ENCODE assay signal across 12 mouse cellular contexts in the genomic region with DNA sequence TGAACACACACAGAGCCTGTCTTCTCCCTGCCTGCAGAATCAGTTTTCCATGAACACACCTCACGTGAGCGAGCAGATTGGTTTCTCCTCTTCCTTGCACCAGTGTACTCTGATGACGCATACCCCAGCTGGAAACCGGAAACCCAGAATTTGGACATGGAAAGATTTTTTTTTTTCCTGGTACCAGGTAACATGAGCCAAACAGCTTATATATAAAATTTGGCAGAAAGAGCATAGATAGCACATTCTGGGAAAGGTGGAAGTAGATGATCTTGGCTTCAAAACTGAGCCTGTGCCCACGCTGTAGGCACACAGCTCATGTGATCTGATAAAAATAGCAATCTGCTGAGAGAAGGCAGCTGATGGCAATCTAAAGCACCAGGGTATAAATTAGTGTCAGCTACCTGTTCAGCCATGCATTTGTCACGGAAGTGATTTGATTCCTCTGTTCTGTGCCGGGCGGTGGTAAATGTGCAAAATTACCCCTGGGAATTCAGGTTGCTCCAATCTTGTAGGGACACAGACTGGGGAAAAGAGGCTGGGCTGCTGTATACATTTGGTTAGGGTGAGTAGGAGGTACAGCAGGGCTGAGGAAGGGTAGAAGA. TPM values are rescaled to one million over a fixed set of nuclear protein-coding genes. Genes with fewer than 3 reads are reported as not detected.
DNase-seq lines count a peak whose midpoint lies in the region; ATAC-seq and TF ChIP-seq lines count a peak whose summit lies in the region.
"Had no signal": no experiment of that assay in that cellular context is flagged by ENCODE, and none has a peak within 500 bp of the region (broad histone marks: within the 10 kb centered on the region; RNA-seq: fewer than 3 reads in every experiment).

No protein-coding gene starts in this region.

- no peaks in the 10 kb centered on the region for H3K36me3 ChIP-seq in embryonic facial prominence, embryonic 12.5 days
- H3K36me3 ChIP-seq in embryonic facial prominence, embryonic 10.5 days (replicated peaks) = no peaks in the 10 kb centered on the region
- no peaks in the 10 kb centered on the region for H3K36me3 ChIP-seq in hindbrain, postnatal 0 days (ENCODE audit: insufficient read depth, low read length)
- H3K36me3 ChIP-seq: embryonic facial prominence, embryonic 15.5 days had no signal

- peaks cover 3% of the 10 kb centered on the region; the same call in 1 of the 2 replicates for H3K4me1 ChIP-seq in embryonic facial prominence, embryonic 12.5 days
- no peaks in the 10 kb centered on the region for H3K4me1 ChIP-seq in embryonic facial prominence, embryonic 10.5 days
- no peaks in the 10 kb centered on the region for H3K4me1 ChIP-seq in hindbrain, postnatal 0 days (ENCODE audit: insufficient read depth, low read length)
- H3K4me1 ChIP-seq: embryonic facial prominence, embryonic 15.5 days had no signal

- peak; percentile 60; the same call in 1 of the 2 replicates for ATAC-seq in embryonic facial prominence, embryonic 12.5 days (ENCODE audit: insufficient number of reproducible peaks, insufficient read depth, low FRiP score, low TSS enrichment)
- peak; percentile 72 for ATAC-seq in hindbrain, postnatal 0 days
- ATAC-seq in granulocyte monocyte progenitor cell, adult 5-6 weeks (replicated peaks; ENCODE audit: poor library complexity, severe bottlenecking) = no peak

- H3K4me3 ChIP-seq in embryonic facial prominence, embryonic 12.5 days = no peak overlapping the region
- no peak overlapping the region for H3K4me3 ChIP-seq in embryonic facial prominence, embryonic 10.5 days
- no peak overlapping the region for H3K4me3 ChIP-seq in hindbrain, postnatal 0 days (ENCODE audit: low read length)
- H3K4me3 ChIP-seq: embryonic facial prominence, embryonic 15.5 days had no signal

- WGBS in embryonic facial prominence, embryonic 12.5 days = 53% methylated on average over 8 of the region's 8 CpGs
- 82% methylated on average over 8 of the region's 8 CpGs for WGBS in embryonic facial prominence, embryonic 10.5 days
- 58% methylated on average over 8 of the region's 8 CpGs for WGBS in hindbrain, postnatal 0 days

- no peak overlapping the region for H3K27ac ChIP-seq in embryonic facial prominence, embryonic 12.5 days
- no peak overlapping the region for H3K27ac ChIP-seq in embryonic facial prominence, embryonic 10.5 days (replicated peaks)
- no peak overlapping the region for H3K27ac ChIP-seq in hindbrain, postnatal 0 days
- H3K27ac ChIP-seq: embryonic facial prominence, embryonic 15.5 days; macrophage had no signal

- no peak overlapping the region for H3K4me2 ChIP-seq in embryonic facial prominence, embryonic 12.5 days (replicated peaks)
- no peak overlapping the region for H3K4me2 ChIP-seq in hindbrain, postnatal 0 days (ENCODE audit: low read depth, low read length)
- H3K4me2 ChIP-seq: embryonic facial prominence, embryonic 15.5 days had no signal

- H3K9ac ChIP-seq in embryonic facial prominence, embryonic 12.5 days = no peak overlapping the region
- H3K9ac ChIP-seq in hindbrain, postnatal 0 days (replicated peaks; ENCODE audit: low read length) = no peak overlapping the region
- H3K9ac ChIP-seq: embryonic facial prominence, embryonic 15.5 days had no signal

- no peaks in the 10 kb centered on the region for H3K9me3 ChIP-seq in embryonic facial prominence, embryonic 12.5 days
- H3K9me3 ChIP-seq in embryonic facial prominence, embryonic 10.5 days = peaks cover 7% of the 10 kb centered on the region; the same call in 1 of the 2 replicates
- no peaks in the 10 kb centered on the region for H3K9me3 ChIP-seq in hindbrain, postnatal 0 days (ENCODE audit: low read length)
- H3K9me3 ChIP-seq: embryonic facial prominence, embryonic 15.5 days had no signal

- H3K27me3 ChIP-seq in embryonic facial prominence, embryonic 12.5 days = no peaks in the 10 kb centered on the region
- no peaks in the 10 kb centered on the region for H3K27me3 ChIP-seq in embryonic facial prominence, embryonic 10.5 days (replicated peaks; ENCODE audit: low read depth, poor library complexity, severe bottlenecking)
- no peaks in the 10 kb centered on the region for H3K27me3 ChIP-seq in hindbrain, postnatal 0 days (ENCODE audit: insufficient read depth, low read length)
- H3K27me3 ChIP-seq: embryonic facial prominence, embryonic 15.5 days had no signal

- no peak for DNase-seq in embryonic facial prominence, embryonic 10.5 days (ENCODE audit: low spot score)
- DNase-seq in retina, postnatal 1 day = peak; percentile 22
- DNase-seq in retina, embryonic 14.5 days (ENCODE audit: low spot score) = no peak
- peak; percentile 29 for DNase-seq in hindbrain, postnatal 0 days (ENCODE audit: low spot score)
- peak; percentile 22 for DNase-seq in right cerebral cortex, postnatal 14 days
- DNase-seq in thymus, postnatal 36 days = no peak

- no peak for TF ChIP-seq CTCF in hindbrain, postnatal 0 days (IDR thresholded peaks at IDR 0.05; ENCODE audit: low read depth)

RNA-seq across cellular contexts. Expression of gene Slc34a2, which starts 35.2 kb away (rescaled TPM):
- 0.05 and 0.06 TPM in 2 replicates for polyA plus RNA-seq in embryonic facial prominence, embryonic 12.5 days (2016; fragmentation: Nextera tagmentation; extraction: Ambion mirVana)
- 0.05 TPM in 1 of 2 replicates, not detected in the other for polyA plus RNA-seq in embryonic facial prominence, embryonic 10.5 days (2016; fragmentation: Nextera tagmentation; extraction: Ambion mirVana)
- 0.07 and 0.68 TPM in 2 replicates for total RNA-seq in hindbrain, postnatal 0 days (2014; rRNA removed)
- polyA plus RNA-seq in hindbrain, postnatal 0 days (2015; fragmentation: Nextera tagmentation; extraction: Ambion mirVana) = 0.16 and 0.29 TPM in 2 replicates
- not detected in 2 replicates for total RNA-seq in granulocyte monocyte progenitor cell, adult 5-6 weeks (2014; fragmentation: Nextera tagmentation)
- not detected in 2 replicates for total RNA-seq in granulocyte monocyte progenitor cell, adult 5-6 weeks (2017)
- polyA plus RNA-seq: heart, embryonic 14.5 days; limb, embryonic 11.5 days; macrophage had no signal

Comparison
In these comparisons a context has a peak if more than half of its experiments do, and no peak if none do; other contexts are left out.
1. DNase-seq: peak in retina, postnatal 1 day (single experiment), hindbrain, postnatal 0 days (single experiment) and right cerebral cortex, postnatal 14 days (single experiment); none in embryonic facial prominence, embryonic 10.5 days (single experiment), retina, embryonic 14.5 days (single experiment) and thymus, postnatal 36 days (0 of 2).